16 mouse cellular contexts compared by ENCODE assay signal in the genomic region with DNA sequence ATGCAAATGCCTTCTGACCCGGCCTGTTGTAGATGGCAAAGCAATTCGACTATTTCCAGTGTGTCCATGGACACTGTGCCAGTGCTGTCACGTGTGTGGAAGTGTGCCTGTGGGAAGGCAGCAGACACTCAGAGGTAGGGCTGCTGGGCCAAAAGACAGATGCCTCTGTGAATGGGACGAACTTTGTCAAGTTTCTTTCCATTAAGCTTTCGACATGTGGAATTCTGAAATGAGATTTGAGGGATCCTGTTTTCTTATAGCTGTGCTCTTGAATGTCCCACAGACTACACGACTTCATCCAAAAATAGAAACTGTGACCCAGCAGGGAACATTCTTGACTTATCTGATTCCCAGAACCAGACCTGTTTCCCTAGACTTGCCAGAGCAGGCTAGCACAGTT. TPM values are rescaled to one million over a fixed set of nuclear protein-coding genes. Genes with fewer than 3 reads are reported as not detected.
DNase-seq lines count a peak whose midpoint lies in the region; ATAC-seq and TF ChIP-seq lines count a peak whose summit lies in the region.
"Had no signal": no experiment of that assay in that cellular context is flagged by ENCODE, and none has a peak within 500 bp of the region (broad histone marks: within the 10 kb centered on the region; RNA-seq: fewer than 3 reads in every experiment).

No protein-coding gene starts in this region.

- no peak for TF ChIP-seq POLR2A in thymus, adult 2 months (IDR thresholded peaks at IDR 0.05; ENCODE audit: control insufficient read depth, extremely low read depth, insufficient read depth, low read length, poor library complexity)

- WGBS in kidney, embryonic 14.5 days = 88% methylated on average over 6 of the region's 6 CpGs
- 90% methylated on average over 6 of the region's 6 CpGs for WGBS in thymus, adult 2 months

- no peak for ATAC-seq in kidney, embryonic 14.5 days (ENCODE audit: low FRiP score, low TSS enrichment)
- ATAC-seq: midbrain, embryonic 13.5 days; Patski had no signal

- TF ChIP-seq CTCF in thymus, adult 2 months (IDR thresholded peaks at IDR 0.05; ENCODE audit: borderline replicate concordance, control insufficient read depth, extremely low read depth, insufficient read depth, low read length, poor library complexity) = no peak

- H3K4me3 ChIP-seq in kidney, embryonic 14.5 days (ENCODE audit: low read length) = no peak overlapping the region
- H3K4me3 ChIP-seq in brown adipose tissue, adult 24 weeks (ENCODE audit: insufficient read depth, low read depth, low read length) = no peak overlapping the region
- H3K4me3 ChIP-seq in thymus, adult 2 months (ENCODE audit: control insufficient read depth, insufficient read depth, low read length) = no peak overlapping the region
- H3K4me3 ChIP-seq: embryonic facial prominence, embryonic 10.5 days; liver, embryonic 13.5 days; midbrain, embryonic 13.5 days had no signal

- peak; percentile 27 for DNase-seq in kidney, postnatal 36 days
- DNase-seq in heart, adult 9 months (ENCODE audit: low spot score in 2 of 2) = peak; percentile 17 to 47
- peak; percentile 39 to 41 for DNase-seq in heart, postnatal 36 days
- no peak for DNase-seq in thymus, adult 2 months
- DNase-seq in layer of hippocampus, adult 8-10 months (ENCODE audit: low spot score in 2 of 2) = no peak
- no peak for DNase-seq in spleen, postnatal 36 days (ENCODE audit: low spot score in 2 of 2)
- DNase-seq: cerebellum, adult 18-20 months; liver, embryonic 13.5 days; lung, postnatal 14 days; thymus, adult 18-20 months had no signal

- H3K27ac ChIP-seq in kidney, embryonic 14.5 days (ENCODE audit: low read depth, low read length) = no peak overlapping the region
- peak overlapping the region; percentile 97 for H3K27ac ChIP-seq in brown adipose tissue, adult 24 weeks (replicated peaks; ENCODE audit: low read depth, low read length)
- H3K27ac ChIP-seq in thymus, adult 2 months (ENCODE audit: control insufficient read depth, insufficient read depth, low read length) = no peak overlapping the region
- H3K27ac ChIP-seq: embryonic facial prominence, embryonic 10.5 days; liver, embryonic 13.5 days; midbrain, embryonic 13.5 days had no signal

- no peak overlapping the region for H3K4me2 ChIP-seq in kidney, embryonic 14.5 days (replicated peaks; ENCODE audit: low read depth, low read length)
- H3K4me2 ChIP-seq: liver, embryonic 13.5 days; midbrain, embryonic 13.5 days had no signal

- no peaks in the 10 kb centered on the region; the same call in 1 of the 2 replicates for H3K9me3 ChIP-seq in kidney, embryonic 14.5 days (ENCODE audit: control insufficient read depth, low read length)
- H3K9me3 ChIP-seq: midbrain, embryonic 13.5 days had no signal

- H3K9ac ChIP-seq in kidney, embryonic 14.5 days (ENCODE audit: low read depth, low read length) = no peak overlapping the region
- H3K9ac ChIP-seq: liver, embryonic 13.5 days; midbrain, embryonic 13.5 days had no signal

- no peaks in the 10 kb centered on the region for H3K36me3 ChIP-seq in kidney, embryonic 14.5 days (ENCODE audit: control insufficient read depth, insufficient read depth, low read length)
- H3K36me3 ChIP-seq in thymus, adult 2 months (ENCODE audit: control insufficient read depth, insufficient read depth, low read length) = no peaks in the 10 kb centered on the region
- H3K36me3 ChIP-seq: embryonic facial prominence, embryonic 10.5 days; liver, embryonic 13.5 days; midbrain, embryonic 13.5 days had no signal

- no peaks in the 10 kb centered on the region for H3K27me3 ChIP-seq in kidney, embryonic 14.5 days (ENCODE audit: control insufficient read depth, insufficient read depth, low read length)
- H3K27me3 ChIP-seq in thymus, adult 2 months (ENCODE audit: control insufficient read depth, insufficient read depth, low read length) = no peaks in the 10 kb centered on the region
- H3K27me3 ChIP-seq: CH12.LX; liver, embryonic 13.5 days; midbrain, embryonic 13.5 days; Patski had no signal

- H3K4me1 ChIP-seq in kidney, embryonic 14.5 days (ENCODE audit: control insufficient read depth, insufficient read depth, low read length) = no peaks in the 10 kb centered on the region
- 0 out of 2 replicates have a peak, but pooled peaks cover 2% of the 10 kb centered on the region for H3K4me1 ChIP-seq in brown adipose tissue, adult 24 weeks (ENCODE audit: control insufficient read depth, insufficient read depth, insufficient read length, low read length)
- H3K4me1 ChIP-seq in thymus, adult 2 months (replicated peaks; ENCODE audit: control insufficient read depth, insufficient read depth, low read length) = no peaks in the 10 kb centered on the region
- H3K4me1 ChIP-seq: embryonic facial prominence, embryonic 10.5 days; liver, embryonic 13.5 days; midbrain, embryonic 13.5 days had no signal

- intact Hi-C loops in heart, postnatal 36 days (cut with DNase I) = loop anchor here (5.0 kb wide), 1 partner anchor 77 kb away; no protein-coding TSS in a partner anchor

RNA-seq across cellular contexts. Expression of a gene that starts 56.0 kb away (rescaled TPM):
- 9.7 and 16.1 TPM in 2 replicates for polyA plus RNA-seq in kidney, embryonic 14.5 days (2014; fragmentation: Nextera tagmentation; extraction: Ambion mirVana)
- 734 and 1,073 TPM in 2 replicates for polyA plus RNA-seq in brown adipose tissue, adult 24 weeks (2012; ENCODE audit: insufficient read depth, insufficient read length, missing spikeins)
- total RNA-seq in heart, postnatal 36 days (2021) = 1,000 to 10,000 TPM in 1 of 2 experiments, 100 to 1,000 TPM in 1; 996 to 1,034 TPM
- polyA plus RNA-seq in thymus, adult 2 months (2012; rRNA removed) = 31.2 TPM in 2 replicates
- 10 to 100 TPM; 40.6 to 49.2 (median 47.4) TPM for total RNA-seq in layer of hippocampus, adult 8-10 months (2022)

Comparison
In these comparisons a context has a peak if more than half of its experiments do, and no peak if none do; other contexts are left out.
1. DNase-seq: peak in kidney, postnatal 36 days (2 of 2), heart, adult 9 months (2 of 2) and heart, postnatal 36 days (2 of 2); none in thymus, adult 2 months (single experiment), layer of hippocampus, adult 8-10 months (0 of 2) and spleen, postnatal 36 days (0 of 2).
2. RNA of a gene that starts 56.0 kb away (polyA plus RNA-seq): 734 to 1,073 TPM in brown adipose tissue, adult 24 weeks; 31.2 TPM in thymus, adult 2 months and 9.7 to 16.1 TPM in kidney, embryonic 14.5 days; every median in the first group is over 10 times any median in the second.